In genomic region chr2:35618981-35619380, GRCm38 (mm10) we compare ENCODE assay signal across 12 mouse cellular contexts.
DNase-seq lines count a peak whose midpoint lies in the region; ATAC-seq lines count a peak whose summit lies in the region.
"Had no signal": no experiment of that assay in that cellular context is flagged by ENCODE, and none has a peak within 500 bp of the region (broad histone marks: within the 10 kb centered on the region; RNA-seq: fewer than 3 reads in every experiment).

No protein-coding gene starts in this region.

- H3K4me2 ChIP-seq in kidney, embryonic 15.5 days: peak overlapping the region; percentile 54; the same call in 1 of the 2 replicates
- H3K4me2 ChIP-seq in embryonic facial prominence, embryonic 14.5 days (ENCODE audit: low read depth, low read length): peak overlapping the region; percentile 46; the same call in 1 of the 2 replicates
- H3K4me2 ChIP-seq in limb, embryonic 15.5 days: no peak overlapping the region
- H3K4me2 ChIP-seq: liver, embryonic 12.5 days had no signal

- 70% methylated on average over 7 of the region's 7 CpGs for WGBS in kidney, embryonic 15.5 days
- WGBS in embryonic facial prominence, embryonic 14.5 days: 55% methylated on average over 7 of the region's 7 CpGs
- 51% methylated on average over 7 of the region's 7 CpGs for WGBS in limb, embryonic 15.5 days

- peaks cover 97% of the 10 kb centered on the region for H3K4me1 ChIP-seq in kidney, embryonic 15.5 days
- H3K4me1 ChIP-seq in embryonic facial prominence, embryonic 14.5 days (ENCODE audit: control insufficient read depth, insufficient read depth, low read length): peaks cover 54% of the 10 kb centered on the region
- H3K4me1 ChIP-seq in limb, embryonic 15.5 days: peaks cover 73% of the 10 kb centered on the region

- ATAC-seq in frontal cortex, adult (ENCODE audit: low TSS enrichment): peak; percentile 35
- ATAC-seq in kidney, embryonic 15.5 days (replicated peaks; ENCODE audit: low FRiP score): no peak
- no peak for ATAC-seq in embryonic facial prominence, embryonic 14.5 days (ENCODE audit: low read depth)
- ATAC-seq in limb, embryonic 15.5 days (ENCODE audit: insufficient number of reproducible peaks, low FRiP score, low TSS enrichment, low read depth): no peak
- ATAC-seq: liver, embryonic 12.5 days had no signal

- no peak for DNase-seq in frontal cortex, postnatal 14 days (ENCODE audit: low spot score in 2 of 2)
- DNase-seq in kidney, adult 11 months: no peak
- DNase-seq in embryonic facial prominence, embryonic 14.5 days (ENCODE audit: low spot score): no peak
- no peak for DNase-seq in adrenal gland, adult 2 months
- DNase-seq in yolk sac, embryonic 10.5 days (ENCODE audit: low spot score): no peak
- DNase-seq: gastrocnemius, postnatal 25 days; thymus, adult 2 months had no signal

- H3K36me3 ChIP-seq in kidney, embryonic 15.5 days: no peaks in the 10 kb centered on the region
- no peaks in the 10 kb centered on the region for H3K36me3 ChIP-seq in embryonic facial prominence, embryonic 14.5 days (ENCODE audit: control insufficient read depth, insufficient read depth, low read length)
- no peaks in the 10 kb centered on the region for H3K36me3 ChIP-seq in limb, embryonic 15.5 days
- H3K36me3 ChIP-seq: liver, embryonic 12.5 days had no signal

- H3K4me3 ChIP-seq in kidney, embryonic 15.5 days (replicated peaks): no peak overlapping the region
- no peak overlapping the region for H3K4me3 ChIP-seq in embryonic facial prominence, embryonic 14.5 days (ENCODE audit: low read depth, low read length)
- no peak overlapping the region for H3K4me3 ChIP-seq in limb, embryonic 15.5 days
- H3K4me3 ChIP-seq: liver, embryonic 12.5 days; myocyte had no signal

- H3K9ac ChIP-seq in kidney, embryonic 15.5 days: 0 out of 2 replicates have a peak overlapping the region, but pooled peaks have one; percentile 29
- H3K9ac ChIP-seq in embryonic facial prominence, embryonic 14.5 days (ENCODE audit: low read depth, low read length): no peak overlapping the region
- H3K9ac ChIP-seq in limb, embryonic 15.5 days: 0 out of 2 replicates have a peak overlapping the region, but pooled peaks have one; percentile 10
- H3K9ac ChIP-seq: liver, embryonic 12.5 days had no signal

- no peaks in the 10 kb centered on the region for H3K9me3 ChIP-seq in kidney, embryonic 15.5 days (replicated peaks)
- no peaks in the 10 kb centered on the region for H3K9me3 ChIP-seq in embryonic facial prominence, embryonic 14.5 days (ENCODE audit: control insufficient read depth, low read length)
- H3K9me3 ChIP-seq in limb, embryonic 15.5 days: no peaks in the 10 kb centered on the region
- H3K9me3 ChIP-seq: liver, embryonic 12.5 days had no signal

- H3K27ac ChIP-seq in kidney, embryonic 15.5 days: peak overlapping the region; percentile 76
- H3K27ac ChIP-seq in embryonic facial prominence, embryonic 14.5 days (replicated peaks; ENCODE audit: low read depth, low read length): peak overlapping the region; percentile 73
- peak overlapping the region; percentile 77 for H3K27ac ChIP-seq in limb, embryonic 15.5 days

- no peaks in the 10 kb centered on the region for H3K27me3 ChIP-seq in kidney, embryonic 15.5 days
- no peaks in the 10 kb centered on the region for H3K27me3 ChIP-seq in embryonic facial prominence, embryonic 14.5 days (replicated peaks; ENCODE audit: control insufficient read depth, insufficient read depth, low read length)
- H3K27me3 ChIP-seq in limb, embryonic 15.5 days: no peaks in the 10 kb centered on the region
